Mouse (Mus musculus) limb, embryonic 13.5 days (tissue): ENCODE measurements at regions not wholly inside any gene's neighbourhood (a gene's known extent, or its start where the extent isn't known, plus 50 kb on each side); places are given as distances from the start of the nearest gene placed in this dataset.
A peak's percentile ranks its signal among the peaks of the same experiment; 100 is the strongest.

Source experiments
- ATAC-seq: fragments of 200-750 bp; cut with Nextera tagmentation; 2 replicates; pipeline ENCODE4 v1.8.0; 2017; ENCODE audit warnings: low read depth, moderate number of reproducible peaks, moderate TSS enrichment; ENCODE audit not compliant: low FRiP score
- H3K27ac ChIP-seq: fragments of 300-500 bp; sonication (generic); 2 replicates; pipeline ENCODE4 v1.5.1; 2015; ENCODE audit warnings: inconsistent platforms, mild to moderate bottlenecking, moderate library complexity
- H3K27me3 ChIP-seq: fragments of 300-500 bp; sonication (generic); 2 replicates; pipeline ENCODE4 v1.6.1; 2015; ENCODE audit warnings: mild to moderate bottlenecking, inconsistent platforms
- H3K36me3 ChIP-seq: fragments of 300-500 bp; sonication (generic); 2 replicates; pipeline ENCODE4 v1.6.1; 2015; ENCODE audit warnings: inconsistent platforms, mild to moderate bottlenecking, moderate library complexity
- H3K4me1 ChIP-seq: fragments of 300-500 bp; sonication (generic); 2 replicates; pipeline ENCODE4 v1.6.1; 2015; ENCODE audit warnings: inconsistent platforms
- H3K4me2 ChIP-seq: fragments of 300-500 bp; sonication (generic); replicated peaks from 2 replicates; pipeline ENCODE4 v1.6.1; 2015; ENCODE audit warnings: inconsistent platforms, mild to moderate bottlenecking, moderate library complexity
- H3K4me3 ChIP-seq: fragments of 300-500 bp; sonication (generic); 2 replicates; pipeline ENCODE4 v1.5.1; 2015; ENCODE audit warnings: moderate library complexity, mild to moderate bottlenecking, inconsistent platforms
- H3K9ac ChIP-seq: fragments of 300-500 bp; sonication (generic); 2 replicates; pipeline ENCODE4 v1.6.1; 2015; ENCODE audit warnings: mild to moderate bottlenecking, inconsistent platforms
- H3K9me3 ChIP-seq: fragments of 300-500 bp; sonication (generic); 2 replicates; pipeline ENCODE4 v1.6.1; 2016; ENCODE audit warnings: inconsistent platforms
- WGBS: fragments of 180-500 bp; shearing (Covaris S2); methylation state at CpG from one replicate; pipeline ENCODE4 v1.1.7; 2015; 5-methylcytosine and 5-hydroxymethylcytosine counted together

GRCm38 (mm10) chr7:83312172-83312571 is 272.6 kb upstream of the Tmc3 start:
- Histone ChIP-seq H3K4me2 (no peak overlapping the region), H3K9ac (no peak overlapping the region), H3K36me3 (no peaks in the 10 kb centered on the region), H3K9me3 (no peaks in the 10 kb centered on the region), H3K27me3 (no peaks in the 10 kb centered on the region), H3K4me1 (peaks cover 6% of the 10 kb centered on the region; the same call in 1 of the 2 replicates), H3K27ac (peak overlapping the region; percentile 3; the same call in 1 of the 2 replicates), H3K4me3 (no peak overlapping the region)
- 56% methylated on average over 4 of the region's 4 CpGs for WGBS
- no peak for ATAC-seq

- 42% methylated on average over 5 of the region's 5 CpGs for WGBS
- H3K4me3 ChIP-seq, result no peak overlapping the region
- H3K9me3 ChIP-seq, result 0 out of 2 replicates have a peak, but pooled peaks cover 5% of the 10 kb centered on the region
- no peaks in the 10 kb centered on the region for H3K36me3 ChIP-seq
- no peak for ATAC-seq
- no peak overlapping the region for H3K9ac ChIP-seq
- H3K27me3 ChIP-seq, result no peaks in the 10 kb centered on the region
- peaks cover 3% of the 10 kb centered on the region; the same call in 1 of the 2 replicates for H3K4me1 ChIP-seq
- H3K27ac ChIP-seq, result no peak overlapping the region
- no peak overlapping the region for H3K4me2 ChIP-seq
These were observed 254.8 kb upstream of the Tmc3 start for GRCm38 (mm10) chr7:83329809-83330412.

DNA sequence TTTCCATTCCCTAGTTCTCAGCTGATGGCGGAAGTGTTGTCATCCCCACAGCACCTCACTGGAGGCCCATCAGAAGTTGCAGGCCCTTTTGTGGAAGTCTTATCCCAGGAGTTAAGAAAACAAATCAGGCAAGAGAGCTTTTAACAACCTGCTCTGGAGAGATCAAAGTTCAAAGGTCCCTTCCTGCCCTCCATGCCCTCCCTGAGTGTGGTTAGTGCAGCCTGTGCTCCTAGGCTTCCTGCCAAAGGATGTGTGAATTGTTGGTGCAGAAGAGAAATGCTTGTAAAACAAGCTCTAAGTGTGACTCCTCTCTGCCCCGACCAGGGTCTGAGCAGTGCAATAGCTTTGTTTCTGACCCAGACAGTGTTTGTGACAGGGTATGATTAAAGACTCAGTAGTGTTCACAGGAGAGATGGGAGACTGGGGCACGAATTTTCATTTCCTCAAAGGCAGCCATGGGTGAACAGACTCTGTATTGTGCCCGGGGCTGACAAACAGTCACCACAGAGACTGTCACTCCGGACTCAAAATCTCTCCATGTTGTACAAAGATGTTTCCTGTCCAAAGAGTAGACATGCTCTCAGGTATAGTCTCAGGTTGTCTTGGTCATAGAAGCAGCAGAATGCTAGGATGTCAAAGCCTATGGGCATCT is 237.5 kb upstream of the Tmc3 start:
- Histone ChIP-seq H3K4me3 (no peak overlapping the region), H3K9ac (no peak overlapping the region), H3K4me2 (no peak overlapping the region), H3K4me1 (peaks cover 2% of the 10 kb centered on the region), H3K27ac (no peak overlapping the region), H3K27me3 (no peaks in the 10 kb centered on the region), H3K9me3 (no peaks in the 10 kb centered on the region), H3K36me3 (no peaks in the 10 kb centered on the region)
- WGBS, result 55% methylated on average over 5 of the region's 5 CpGs
- ATAC-seq, result no peak

DNA sequence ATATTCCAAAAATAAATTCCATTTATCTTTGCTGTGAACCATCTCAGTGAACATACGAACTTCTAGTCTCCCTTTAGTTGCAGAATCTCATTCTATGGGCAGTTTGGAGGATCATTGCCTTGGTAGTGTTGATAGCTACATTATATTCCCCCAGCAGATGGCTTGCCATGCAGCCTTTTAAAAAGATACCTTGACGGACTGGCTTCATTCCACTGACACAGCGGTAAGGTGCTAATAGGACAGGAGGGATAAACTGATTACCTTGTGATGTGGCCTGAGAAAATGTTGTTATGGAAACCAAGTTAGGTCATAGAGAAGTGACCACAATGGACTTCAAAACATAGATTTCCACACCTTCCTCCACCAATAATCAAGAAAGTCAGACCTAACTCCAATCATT is 215.5 kb upstream of the Tmc3 start:
- no peak overlapping the region for H3K4me2 ChIP-seq
- no peaks in the 10 kb centered on the region for H3K27me3 ChIP-seq
- no peaks in the 10 kb centered on the region for H3K4me1 ChIP-seq
- no peak overlapping the region for H3K4me3 ChIP-seq
- H3K9me3 ChIP-seq, result no peaks in the 10 kb centered on the region
- no peaks in the 10 kb centered on the region for H3K36me3 ChIP-seq
- H3K27ac ChIP-seq, result no peak overlapping the region
- ATAC-seq, result no peak
- WGBS, result 83% methylated on average over 3 of the region's 3 CpGs
- no peak overlapping the region for H3K9ac ChIP-seq

GRCm38 (mm10) chr7:83369605-83370004 is 215.1 kb upstream of the Tmc3 start:
- no peaks in the 10 kb centered on the region for H3K4me1 ChIP-seq
- H3K27me3 ChIP-seq, result no peaks in the 10 kb centered on the region
- H3K9me3 ChIP-seq, result no peaks in the 10 kb centered on the region
- H3K27ac ChIP-seq, result no peak overlapping the region
- no peak overlapping the region for H3K4me2 ChIP-seq
- no peak overlapping the region for H3K9ac ChIP-seq
- ATAC-seq, result no peak
- no peak overlapping the region for H3K4me3 ChIP-seq
- H3K36me3 ChIP-seq, result no peaks in the 10 kb centered on the region
- 89% methylated on average over 6 of the region's 6 CpGs for WGBS

GRCm38 (mm10) chr7:83376826-83377225 is 207.9 kb upstream of the Tmc3 start:
- H3K27me3 ChIP-seq, result no peaks in the 10 kb centered on the region
- H3K27ac ChIP-seq, result no peak overlapping the region
- H3K4me2 ChIP-seq, result no peak overlapping the region
- no peaks in the 10 kb centered on the region for H3K36me3 ChIP-seq
- H3K4me1 ChIP-seq, result no peaks in the 10 kb centered on the region
- H3K9ac ChIP-seq, result no peak overlapping the region
- H3K9me3 ChIP-seq, result no peaks in the 10 kb centered on the region
- H3K4me3 ChIP-seq, result no peak overlapping the region
- ATAC-seq, result no peak
- 67% methylated on average over 1 of the region's 1 CpGs for WGBS

GRCm38 (mm10) chr7:83381381-83382181 is 203.1 kb upstream of the Tmc3 start:
- Histone ChIP-seq H3K4me1 (peaks cover 6% of the 10 kb centered on the region; the same call in 1 of the 2 replicates), H3K4me2 (no peak overlapping the region), H3K4me3 (no peak overlapping the region), H3K27me3 (no peaks in the 10 kb centered on the region), H3K9me3 (no peaks in the 10 kb centered on the region), H3K9ac (no peak overlapping the region), H3K36me3 (no peaks in the 10 kb centered on the region), H3K27ac (no peak overlapping the region; the same call in 1 of the 2 replicates)
- WGBS, result 77% methylated on average over 7 of the region's 7 CpGs
- ATAC-seq, result no peak

GRCm38 (mm10) chr7:83382803-83383363 is 201.8 kb upstream of the Tmc3 start:
- Histone ChIP-seq H3K4me3 (no peak overlapping the region), H3K4me1 (peaks cover 6% of the 10 kb centered on the region; the same call in 1 of the 2 replicates), H3K36me3 (no peaks in the 10 kb centered on the region), H3K9me3 (no peaks in the 10 kb centered on the region), H3K4me2 (no peak overlapping the region), H3K27me3 (no peaks in the 10 kb centered on the region), H3K27ac (no peak overlapping the region), H3K9ac (no peak overlapping the region)
- peak; percentile 48; the same call in 1 of the 2 replicates for ATAC-seq
- 51% methylated on average over 8 of the region's 8 CpGs for WGBS

GRCm38 (mm10) chr7:83391388-83391787 is 193.3 kb upstream of the Tmc3 start:
- peak overlapping the region; percentile 58; the same call in 1 of the 2 replicates for H3K27ac ChIP-seq
- H3K9ac ChIP-seq, result no peak overlapping the region
- H3K4me3 ChIP-seq, result no peak overlapping the region
- no peaks in the 10 kb centered on the region for H3K27me3 ChIP-seq
- H3K36me3 ChIP-seq, result no peaks in the 10 kb centered on the region
- WGBS, result 86% methylated on average over 5 of the region's 5 CpGs
- ATAC-seq, result no peak
- no peaks in the 10 kb centered on the region for H3K9me3 ChIP-seq
- H3K4me2 ChIP-seq, result no peak overlapping the region
- peaks cover 28% of the 10 kb centered on the region for H3K4me1 ChIP-seq

DNA sequence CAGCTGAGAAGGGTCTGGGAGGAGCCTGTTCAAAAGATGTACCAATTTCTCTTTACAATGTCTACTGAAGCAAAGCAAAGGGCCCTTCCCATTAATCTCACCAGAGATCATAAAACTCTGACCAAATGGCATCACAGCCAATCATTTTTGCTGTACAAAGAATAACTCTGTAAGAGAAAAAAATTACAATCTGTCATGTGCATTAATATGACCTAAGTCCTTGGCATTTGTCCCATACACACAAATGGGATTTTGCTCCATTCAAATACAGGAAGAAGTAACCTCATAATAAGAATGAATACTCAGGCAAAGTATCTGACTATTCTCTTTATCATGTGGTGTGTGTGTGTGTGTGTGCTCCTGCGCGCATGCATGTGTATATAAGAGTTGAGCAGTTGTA is 192.5 kb upstream of the Tmc3 start:
- WGBS, result 89% methylated on average over 2 of the region's 2 CpGs
- Histone ChIP-seq H3K4me3 (no peak overlapping the region), H3K4me1 (peaks cover 28% of the 10 kb centered on the region), H3K36me3 (no peaks in the 10 kb centered on the region), H3K27me3 (no peaks in the 10 kb centered on the region), H3K9me3 (no peaks in the 10 kb centered on the region), H3K4me2 (no peak overlapping the region), H3K9ac (no peak overlapping the region), H3K27ac (peak overlapping the region; percentile 69; the same call in 1 of the 2 replicates)
- ATAC-seq, result peak; percentile 8; the same call in 1 of the 2 replicates

- ATAC-seq, result peak; percentile 77
- peak overlapping the region; percentile 69; the same call in 1 of the 2 replicates for H3K27ac ChIP-seq
- H3K4me1 ChIP-seq, result peaks cover 28% of the 10 kb centered on the region
- H3K27me3 ChIP-seq, result no peaks in the 10 kb centered on the region
- no peak overlapping the region for H3K4me2 ChIP-seq
- H3K4me3 ChIP-seq, result no peak overlapping the region
- no peak overlapping the region for H3K9ac ChIP-seq
- H3K9me3 ChIP-seq, result no peaks in the 10 kb centered on the region
- no peaks in the 10 kb centered on the region for H3K36me3 ChIP-seq
These were observed 192.1 kb upstream of the Tmc3 start for GRCm38 (mm10) chr7:83392625-83393024.

DNA sequence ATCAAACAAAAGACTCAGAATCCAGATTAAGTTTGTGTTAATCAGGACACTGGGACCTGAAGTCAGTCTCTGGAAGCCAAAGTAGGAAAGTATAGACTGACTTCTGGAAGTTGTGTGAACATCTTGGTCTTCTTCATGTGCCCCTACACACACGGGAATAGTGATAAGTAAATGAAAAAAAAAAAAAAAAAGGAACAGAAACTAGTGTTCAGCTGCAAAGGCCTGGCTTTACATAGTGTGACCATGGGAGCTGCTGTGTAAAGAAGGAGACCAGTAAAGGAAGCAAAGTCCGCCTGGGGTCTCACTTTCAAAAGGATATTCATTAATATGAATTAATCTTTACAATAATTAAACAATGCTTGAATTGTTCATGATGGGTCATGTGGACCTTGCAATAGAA is 190.6 kb upstream of the Tmc3 start:
- Histone ChIP-seq H3K27ac (no peak overlapping the region), H3K9me3 (no peaks in the 10 kb centered on the region), H3K36me3 (no peaks in the 10 kb centered on the region), H3K9ac (no peak overlapping the region), H3K4me3 (no peak overlapping the region), H3K4me1 (peaks cover 28% of the 10 kb centered on the region), H3K4me2 (no peak overlapping the region), H3K27me3 (no peaks in the 10 kb centered on the region)
- WGBS, result 75% methylated on average over 2 of the region's 2 CpGs
- ATAC-seq, result no peak
